7 mouse cellular contexts compared by ENCODE assay signal in the genomic region with DNA sequence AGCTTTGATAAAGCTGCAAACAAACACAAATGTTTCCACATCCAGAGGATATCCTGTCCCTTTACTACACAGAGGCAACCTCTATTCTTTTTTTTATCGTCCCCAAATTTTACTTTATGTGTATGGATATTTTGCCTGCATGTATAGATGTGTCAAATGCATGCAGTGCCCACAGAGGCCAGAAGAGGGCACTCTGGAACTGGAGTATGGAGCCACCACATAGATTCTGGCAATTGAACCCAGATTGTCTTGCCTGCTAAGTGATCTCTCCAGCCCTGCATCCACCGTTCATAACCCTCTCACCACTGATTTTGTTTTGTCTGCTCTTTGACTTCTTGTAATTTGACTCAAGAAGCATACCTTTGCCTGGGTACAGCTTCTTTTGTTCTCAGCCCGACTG. TPM values are rescaled to one million over a fixed set of nuclear protein-coding genes. Genes with fewer than 3 reads are reported as not detected.
DNase-seq lines count a peak whose midpoint lies in the region; ATAC-seq and TF ChIP-seq lines count a peak whose summit lies in the region.

No protein-coding gene starts in this region.

- H3K9ac ChIP-seq in hindbrain, postnatal 0 days (replicated peaks; ENCODE audit: low read length), result no peak overlapping the region

- H3K27ac ChIP-seq in cerebellum, adult 2 months (ENCODE audit: insufficient read depth, low read length), result no peak overlapping the region
- no peak overlapping the region for H3K27ac ChIP-seq in hindbrain, postnatal 0 days

- TF ChIP-seq CTCF in cerebellum, adult 2 months (IDR thresholded peaks at IDR 0.05; ENCODE audit: borderline replicate concordance, insufficient read depth, low read depth, low read length), result peak; percentile 90
- peak; percentile 97 for TF ChIP-seq CTCF in hindbrain, postnatal 0 days (IDR thresholded peaks at IDR 0.05; ENCODE audit: low read depth)

- no peaks in the 10 kb centered on the region for H3K4me1 ChIP-seq in cerebellum, adult 2 months (ENCODE audit: control insufficient read depth, insufficient read depth, low read length)
- no peaks in the 10 kb centered on the region for H3K4me1 ChIP-seq in hindbrain, postnatal 0 days (ENCODE audit: insufficient read depth, low read length)

- DNase-seq in WW6 (ENCODE audit: low read depth, low spot score), result peak; percentile 14
- peak; percentile 66 to 81 for DNase-seq in cerebellum, adult 2 months
- DNase-seq in hindbrain, postnatal 0 days (ENCODE audit: low spot score), result peak; percentile 90
- peak; percentile 73 for DNase-seq in left cerebral cortex, adult 11 months (ENCODE audit: low spot score)
- peak; percentile 78 for DNase-seq in mesoderm, embryonic 11.5 days (ENCODE audit: low read depth, low spot score)
- DNase-seq in right cerebral cortex, postnatal 4 days, result peak; percentile 95

- H3K4me2 ChIP-seq in hindbrain, postnatal 0 days (ENCODE audit: low read depth, low read length), result no peak overlapping the region

- no peak overlapping the region for H3K4me3 ChIP-seq in cerebellum, adult 2 months (replicated peaks; ENCODE audit: insufficient read depth, low read depth, low read length)
- H3K4me3 ChIP-seq in hindbrain, postnatal 0 days (ENCODE audit: low read length), result no peak overlapping the region

- H3K36me3 ChIP-seq in hindbrain, postnatal 0 days (ENCODE audit: insufficient read depth, low read length), result no peaks in the 10 kb centered on the region

- H3K27me3 ChIP-seq in cerebellum, adult 2 months (ENCODE audit: control insufficient read depth, insufficient read depth, low read length), result no peaks in the 10 kb centered on the region
- H3K27me3 ChIP-seq in hindbrain, postnatal 0 days (ENCODE audit: insufficient read depth, low read length), result no peaks in the 10 kb centered on the region

- H3K9me3 ChIP-seq in hindbrain, postnatal 0 days (ENCODE audit: low read length), result no peaks in the 10 kb centered on the region

- peak; percentile 84 for ATAC-seq in frontal cortex, adult (ENCODE audit: low TSS enrichment)
- ATAC-seq in hindbrain, postnatal 0 days, result peak; percentile 84

- no peak for TF ChIP-seq POLR2A in cerebellum, adult 2 months (IDR thresholded peaks at IDR 0.05; ENCODE audit: borderline replicate concordance, insufficient read depth, low read length)

- 25% methylated on average over 3 of the region's 3 CpGs for WGBS in cerebellum, adult 2 months
- 27% methylated on average over 3 of the region's 3 CpGs for WGBS in hindbrain, postnatal 0 days

RNA-seq across cellular contexts. Expression of a gene that starts 33.0 kb away (rescaled TPM):
- 12.4 and 13.4 TPM in 2 replicates for polyA plus RNA-seq in cerebellum, adult 2 months (2012; rRNA removed)
- total RNA-seq in hindbrain, postnatal 0 days (2014; rRNA removed), result 73.1 and 83.1 TPM in 2 replicates
- 93.7 and 101 TPM in 2 replicates for polyA plus RNA-seq in hindbrain, postnatal 0 days (2015; fragmentation: Nextera tagmentation; extraction: Ambion mirVana)

Comparison
In these comparisons a context has a peak if more than half of its experiments do, and no peak if none do; other contexts are left out.
1. DNase-seq: peak in every context shown above with its lines; median percentile 95 in right cerebral cortex, postnatal 4 days; 90 in hindbrain, postnatal 0 days; 78 in mesoderm, embryonic 11.5 days; 74 in cerebellum, adult 2 months; 73 in left cerebral cortex, adult 11 months; 14 in WW6.